7 mouse cellular contexts compared by ENCODE assay signal in genomic region chr3:129213633-129214145, GRCm38 (mm10). TPM values are rescaled to one million over a fixed set of nuclear protein-coding genes. Genes with fewer than 3 reads are reported as not detected.
A peak's percentile ranks its signal among the peaks of the same experiment; 100 is the strongest.
DNase-seq lines count a peak whose midpoint lies in the region; ATAC-seq and TF ChIP-seq lines count a peak whose summit lies in the region.

No protein-coding gene starts in this region.

- intact Hi-C loops in gastrocnemius, adult 2 months (cut with DNase I) = no loop called here

- H3K27me3 ChIP-seq in hindbrain, embryonic 14.5 days (ENCODE audit: control insufficient read depth, insufficient read depth, low read length) = peaks cover 95% of the 10 kb centered on the region
- H3K27me3 ChIP-seq in liver, embryonic 11.5 days (replicated peaks; ENCODE audit: control insufficient read depth, insufficient read depth, low read length) = peaks cover 100% of the 10 kb centered on the region
- H3K27me3 ChIP-seq in myocyte (ENCODE audit: control insufficient read depth, insufficient read depth, insufficient read length) = no peaks in the 10 kb centered on the region

- H3K27ac ChIP-seq in gastrocnemius, adult 2 months = peak overlapping the region; percentile 96
- no peak overlapping the region for H3K27ac ChIP-seq in hindbrain, embryonic 14.5 days
- peak overlapping the region; percentile 19; the same call in 1 of the 2 replicates for H3K27ac ChIP-seq in liver, embryonic 11.5 days (ENCODE audit: low read depth, low read length)

- DNase-seq in R1 (ENCODE audit: low read depth, low spot score) = peak; percentile 96
- DNase-seq in brain, embryonic 14.5 days (ENCODE audit: low read depth) = peak; percentile 96
- peak; percentile 97 for DNase-seq in gastrocnemius, adult 2 months
- DNase-seq in hindbrain, embryonic 14.5 days (ENCODE audit: low spot score) = peak; percentile 74
- peak; percentile 85 for DNase-seq in liver, embryonic 11.5 days (ENCODE audit: low spot score)
- peak; percentile 79 for DNase-seq in thymus, postnatal 25 days

- WGBS in hindbrain, embryonic 14.5 days = under 1% methylated on average over 39 of the region's 39 CpGs
- WGBS in liver, embryonic 11.5 days = under 1% methylated on average over 28 of the region's 39 CpGs

- peak; percentile 88 for ATAC-seq in hindbrain, embryonic 14.5 days (ENCODE audit: low FRiP score)
- ATAC-seq in liver, embryonic 11.5 days (replicated peaks; ENCODE audit: low FRiP score) = peak; percentile 90

- no peak for TF ChIP-seq POLR2A in brain, embryonic 14.5 days (IDR thresholded peaks at IDR 0.05; ENCODE audit: borderline replicate concordance, extremely low read depth, insufficient read depth, insufficient read length, poor library complexity, severe bottlenecking)
- peak; percentile 97 for TF ChIP-seq POLR2A in myocyte (IDR thresholded peaks at IDR 0.05; ENCODE audit: insufficient read length, low read depth)

- TF ChIP-seq CTCF in brain, embryonic 14.5 days (IDR thresholded peaks at IDR 0.05; ENCODE audit: borderline replicate concordance, extremely low read depth, insufficient read depth, insufficient read length) = no peak
- TF ChIP-seq CTCF in gastrocnemius, adult 2 months (IDR thresholded peaks at IDR 0.05) = no peak

- H3K9ac ChIP-seq in hindbrain, embryonic 14.5 days = no peak overlapping the region
- H3K9ac ChIP-seq in liver, embryonic 11.5 days (ENCODE audit: low read depth, low read length) = peak overlapping the region; percentile 53

- peaks cover 30% of the 10 kb centered on the region for H3K79me2 ChIP-seq in myocyte (ENCODE audit: control insufficient read depth, insufficient read depth)

- H3ac ChIP-seq in myocyte (ENCODE audit: control insufficient read depth, insufficient read length) = peak overlapping the region; percentile 45

- no peaks in the 10 kb centered on the region for H3K9me3 ChIP-seq in hindbrain, embryonic 14.5 days (ENCODE audit: control insufficient read depth, low read length)
- no peaks in the 10 kb centered on the region for H3K9me3 ChIP-seq in liver, embryonic 11.5 days (ENCODE audit: control insufficient read depth, low read length)

- no peaks in the 10 kb centered on the region for H3K36me3 ChIP-seq in hindbrain, embryonic 14.5 days (replicated peaks; ENCODE audit: control insufficient read depth, insufficient read depth)
- no peaks in the 10 kb centered on the region for H3K36me3 ChIP-seq in liver, embryonic 11.5 days (ENCODE audit: control insufficient read depth, insufficient read depth, low read length)
- peaks cover 11% of the 10 kb centered on the region for H3K36me3 ChIP-seq in myocyte (ENCODE audit: control insufficient read depth, insufficient read depth)

- peak overlapping the region; percentile 76 for H3K4me3 ChIP-seq in gastrocnemius, adult 2 months
- H3K4me3 ChIP-seq in hindbrain, embryonic 14.5 days (replicated peaks; ENCODE audit: low read length) = peak overlapping the region; percentile 26
- H3K4me3 ChIP-seq in liver, embryonic 11.5 days (ENCODE audit: low read depth, low read length) = peak overlapping the region; percentile 57
- H3K4me3 ChIP-seq in myocyte = peak overlapping the region; percentile 82

- peak overlapping the region; percentile 53 for H3K4me2 ChIP-seq in hindbrain, embryonic 14.5 days (replicated peaks)
- H3K4me2 ChIP-seq in liver, embryonic 11.5 days = peak overlapping the region; percentile 84
- H3K4me2 ChIP-seq in myocyte (ENCODE audit: low read depth) = peak overlapping the region; percentile 96

- no peaks in the 10 kb centered on the region for H3K4me1 ChIP-seq in hindbrain, embryonic 14.5 days (replicated peaks; ENCODE audit: control insufficient read depth, insufficient read depth, low read length)
- no peaks in the 10 kb centered on the region for H3K4me1 ChIP-seq in liver, embryonic 11.5 days (replicated peaks; ENCODE audit: control insufficient read depth, insufficient read depth, low read length)

TF ChIP-seq in myocyte, 11 proteins besides CTCF, POLR2A, EP300 and RAD21:
- TF ChIP-seq TCF3 (IDR thresholded peaks at IDR 0.05; ENCODE audit: insufficient read length, low read depth) (no peak), MYOG (IDR thresholded peaks at IDR 0.05; ENCODE audit: control insufficient read depth in 1 of 3, insufficient read depth in 1 of 3, insufficient read length in 2 of 3, low read depth in 2 of 3) (peak in 1 of 3 experiments; percentile 2), USF1 (IDR thresholded peaks at IDR 0.05; ENCODE audit: low read depth) (no peak), TCF12 (IDR thresholded peaks at IDR 0.05; ENCODE audit: insufficient read depth, poor library complexity, severe bottlenecking) (no peak), MAX (IDR thresholded peaks at IDR 0.05; ENCODE audit: low read depth) (no peak), SRF (IDR thresholded peaks at IDR 0.05; ENCODE audit: control insufficient read depth, insufficient read length, low read depth) (peak; percentile 42), REST (IDR thresholded peaks at IDR 0.05; ENCODE audit: insufficient read depth, insufficient read length) (no peak), MYOD1 (IDR thresholded peaks at IDR 0.05; ENCODE audit: control insufficient read depth in 1 of 3, insufficient read length in 2 of 3, low read depth in 2 of 3) (peak in 1 of 3 experiments; percentile 79), POLR2AphosphoS2 (IDR thresholded peaks at IDR 0.05; ENCODE audit: insufficient read length, low read depth) (peak; percentile 89), CEBPB (IDR thresholded peaks at IDR 0.05; ENCODE audit: insufficient read depth, poor library complexity, severe bottlenecking) (no peak), E2F4 (IDR thresholded peaks at IDR 0.05; ENCODE audit: insufficient read depth) (no peak)
TF ChIP-seq in myocyte: peak in this region for 4.

RNA-seq across cellular contexts. Expression of gene Pitx2, which starts 14.0 kb away (rescaled TPM):
- polyA plus RNA-seq in brain, embryonic 14.5 days (2012; rRNA removed) = 17.2 and 18.6 TPM in 2 replicates
- 1 to 10 TPM; 4.2 to 9.2 TPM for total RNA-seq in gastrocnemius, adult 2 months (2021)
- 1.3 and 2.0 TPM in 2 replicates for polyA plus RNA-seq in hindbrain, embryonic 14.5 days (2014; fragmentation: Nextera tagmentation; extraction: Ambion mirVana)
- polyA plus RNA-seq in liver, embryonic 11.5 days (2014; fragmentation: Nextera tagmentation; extraction: Ambion mirVana) = 17.7 and 23.1 TPM in 2 replicates
- 35.6 TPM for polyA plus RNA-seq in myocyte (2012; fragmentation: generic; extraction: Trizol)

Comparison
In these comparisons a context has a peak if more than half of its experiments do, and no peak if none do; other contexts are left out.
1. H3K4me3 ChIP-seq: peak in every context shown above with its lines; median percentile 82 in myocyte; 76 in gastrocnemius, adult 2 months; 57 in liver, embryonic 11.5 days; 26 in hindbrain, embryonic 14.5 days.